Mouse (Mus musculus) lung, embryonic 15.5 days (tissue): ENCODE measurements around the gene Tenm4. TPM values are rescaled to one million over a fixed set of nuclear protein-coding genes. Genes with fewer than 3 reads are reported as not detected.

Experiments used
- ATAC-seq: fragments of 200-750 bp; cut with Nextera tagmentation; 2 replicates; pipeline ENCODE4 v1.8.0; 2017; ENCODE audit warnings: moderate number of reproducible peaks, borderline replicate concordance; ENCODE audit not compliant: low FRiP score, low TSS enrichment; ENCODE audit errors: extremely low read depth
- H3K27ac ChIP-seq: fragments of 300-500 bp; sonication (generic); 2 replicates; pipeline ENCODE4 v1.5.1; 2015; ENCODE audit warnings: moderate library complexity, mild to moderate bottlenecking, inconsistent platforms
- H3K27me3 ChIP-seq: fragments of 300-500 bp; sonication (generic); 2 replicates; pipeline ENCODE4 v1.6.1; 2015; ENCODE audit warnings: inconsistent platforms
- H3K36me3 ChIP-seq: fragments of 300-500 bp; sonication (generic); 2 replicates; pipeline ENCODE4 v1.6.1; 2015; ENCODE audit warnings: inconsistent platforms
- H3K4me1 ChIP-seq: fragments of 300-500 bp; sonication (generic); 2 replicates; pipeline ENCODE4 v1.6.1; 2015; ENCODE audit warnings: inconsistent platforms
- H3K4me2 ChIP-seq: fragments of 300-500 bp; sonication (generic); 2 replicates; pipeline ENCODE4 v1.6.1; 2015; ENCODE audit warnings: inconsistent platforms, mild to moderate bottlenecking, moderate library complexity
- H3K4me3 ChIP-seq: fragments of 300-500 bp; sonication (generic); 2 replicates; pipeline ENCODE4 v1.5.1; 2015; ENCODE audit warnings: mild to moderate bottlenecking, inconsistent platforms
- H3K9ac ChIP-seq: fragments of 300-500 bp; sonication (generic); 2 replicates; pipeline ENCODE4 v1.6.1; 2015; ENCODE audit warnings: inconsistent platforms
- H3K9me3 ChIP-seq: fragments of 300-500 bp; sonication (generic); 2 replicates; pipeline ENCODE4 v1.6.1; 2016; ENCODE audit warnings: inconsistent platforms
- WGBS: fragments of 180-500 bp; shearing (Covaris S2); methylation state at CpG from one replicate; pipeline ENCODE4 v1.1.7; 2015; 5-methylcytosine and 5-hydroxymethylcytosine counted together
- polyA plus RNA-seq: library from polyadenylated mRNA; unstranded; fragments of >200 nt; fragmentation: Nextera tagmentation; extraction: Ambion mirVana; gene quantifications from 2 replicates; pipeline ENCODE4 v1.2.1, GENCODE M21; 2015

The Tenm4 gene
- polyA plus RNA-seq, 1 experiment from 2014 or later = 22.1 TPM

GRCm38 (mm10) chr7:96708071-96708470, 537.0 kb downstream of the Tenm4 start:
- H3K4me1 ChIP-seq = no peaks in the 10 kb centered on the region
- no peak overlapping the region for H3K4me3 ChIP-seq
- H3K9me3 ChIP-seq = no peaks in the 10 kb centered on the region
- no peak overlapping the region for H3K4me2 ChIP-seq
- no peak overlapping the region for H3K9ac ChIP-seq
- H3K36me3 ChIP-seq = no peaks in the 10 kb centered on the region
- H3K27ac ChIP-seq = no peak overlapping the region
- no peaks in the 10 kb centered on the region for H3K27me3 ChIP-seq
- ATAC-seq = no peak
- WGBS = 72% methylated on average over 5 of the region's 5 CpGs

- Histone ChIP-seq H3K4me3 (no peak overlapping the region), H3K4me2 (no peak overlapping the region), H3K36me3 (no peaks in the 10 kb centered on the region), H3K9ac (no peak overlapping the region), H3K4me1 (no peaks in the 10 kb centered on the region), H3K27me3 (no peaks in the 10 kb centered on the region), H3K9me3 (no peaks in the 10 kb centered on the region), H3K27ac (no peak overlapping the region)
- no peak for ATAC-seq
- WGBS = 78% methylated on average over 5 of the region's 5 CpGs
Measured at GRCm38 (mm10) chr7:96708561-96708960, 537.5 kb downstream of the Tenm4 start.

DNA sequence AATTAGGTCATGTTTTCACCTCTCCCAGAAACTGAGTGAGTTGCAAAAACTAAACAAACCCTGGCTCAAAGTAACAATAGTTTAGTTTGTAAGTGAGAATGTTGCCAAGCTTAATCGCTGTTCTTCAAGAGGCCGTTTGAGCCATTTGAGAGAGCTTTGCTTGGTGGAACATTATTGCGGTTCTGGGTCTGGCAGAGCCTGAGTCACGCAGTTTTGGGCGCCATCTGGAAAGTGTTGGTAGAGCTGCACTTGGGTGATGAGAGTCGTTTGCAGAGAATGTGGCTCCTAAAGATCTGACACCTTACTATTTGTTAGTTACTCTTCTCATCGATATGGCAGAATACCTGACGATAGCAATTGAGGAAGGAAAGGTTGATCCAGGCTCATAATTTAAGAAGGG, 537.9 kb downstream of the Tenm4 start:
- no peaks in the 10 kb centered on the region for H3K4me1 ChIP-seq
- no peak for ATAC-seq
- no peaks in the 10 kb centered on the region for H3K36me3 ChIP-seq
- H3K9me3 ChIP-seq = no peaks in the 10 kb centered on the region
- H3K27me3 ChIP-seq = no peaks in the 10 kb centered on the region
- H3K9ac ChIP-seq = no peak overlapping the region
- H3K4me2 ChIP-seq = no peak overlapping the region
- H3K4me3 ChIP-seq = no peak overlapping the region
- no peak overlapping the region for H3K27ac ChIP-seq
- WGBS = 90% methylated on average over 8 of the region's 8 CpGs

DNA sequence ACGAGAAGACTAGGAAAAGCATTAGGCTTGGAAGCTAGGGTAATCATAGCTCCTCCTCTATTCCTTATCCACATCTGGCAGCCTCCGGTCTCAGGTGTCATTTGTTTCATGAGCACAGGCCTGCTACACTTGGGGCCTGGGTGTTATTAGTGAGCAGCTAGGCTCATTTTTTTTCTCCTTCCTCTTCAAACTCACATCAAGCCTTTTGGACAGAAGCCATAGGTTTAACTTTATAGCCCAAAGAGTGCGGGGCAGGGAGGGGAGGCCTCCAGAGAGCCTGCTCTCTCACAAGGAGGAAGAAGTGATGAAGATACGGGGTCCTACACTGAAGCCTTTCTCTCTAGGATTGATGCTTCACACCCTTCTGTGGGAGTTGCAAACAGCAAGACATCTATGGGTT, 538.8 kb downstream of the Tenm4 start:
- H3K9me3 ChIP-seq = no peaks in the 10 kb centered on the region
- 77% methylated on average over 4 of the region's 4 CpGs for WGBS
- H3K36me3 ChIP-seq = no peaks in the 10 kb centered on the region
- ATAC-seq = no peak
- no peak overlapping the region for H3K27ac ChIP-seq
- H3K9ac ChIP-seq = no peak overlapping the region
- H3K4me2 ChIP-seq = no peak overlapping the region
- no peaks in the 10 kb centered on the region for H3K4me1 ChIP-seq
- no peaks in the 10 kb centered on the region for H3K27me3 ChIP-seq
- no peak overlapping the region for H3K4me3 ChIP-seq

GRCm38 (mm10) chr7:96710658-96711071, 539.6 kb downstream of the Tenm4 start:
- no peaks in the 10 kb centered on the region for H3K4me1 ChIP-seq
- no peak overlapping the region for H3K4me3 ChIP-seq
- ATAC-seq = no peak
- H3K36me3 ChIP-seq = no peaks in the 10 kb centered on the region
- 64% methylated on average over 1 of the region's 1 CpGs for WGBS
- no peak overlapping the region for H3K4me2 ChIP-seq
- H3K27me3 ChIP-seq = no peaks in the 10 kb centered on the region
- no peaks in the 10 kb centered on the region for H3K9me3 ChIP-seq
- H3K9ac ChIP-seq = no peak overlapping the region
- no peak overlapping the region for H3K27ac ChIP-seq

DNA sequence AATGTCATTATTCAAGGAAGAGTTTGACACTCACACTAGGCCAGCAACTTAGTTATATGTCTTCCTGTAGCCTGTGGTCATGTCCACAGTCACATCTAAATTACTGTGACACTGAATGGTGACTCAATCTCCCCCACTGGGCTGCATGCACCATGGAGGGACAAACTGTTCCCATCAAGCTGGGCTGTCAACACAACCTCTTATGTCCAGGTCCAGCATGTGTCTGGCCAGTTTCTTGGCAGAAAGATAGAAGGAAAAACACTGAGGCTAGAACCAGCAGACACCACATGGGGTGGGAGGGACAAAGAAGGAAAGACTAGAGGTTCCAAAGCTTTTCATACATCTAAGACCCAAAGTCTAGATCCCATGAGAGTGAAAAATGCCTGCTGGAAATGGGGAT, 541.8 kb downstream of the Tenm4 start:
- H3K9me3 ChIP-seq = no peaks in the 10 kb centered on the region
- H3K4me1 ChIP-seq = no peaks in the 10 kb centered on the region
- H3K4me3 ChIP-seq = no peak overlapping the region
- H3K4me2 ChIP-seq = no peak overlapping the region
- no peaks in the 10 kb centered on the region for H3K36me3 ChIP-seq
- ATAC-seq = no peak
- no peak overlapping the region for H3K27ac ChIP-seq
- H3K9ac ChIP-seq = no peak overlapping the region
- H3K27me3 ChIP-seq = no peaks in the 10 kb centered on the region

GRCm38 (mm10) chr7:96716911-96717310, 545.9 kb downstream of the Tenm4 start:
- H3K9ac ChIP-seq = no peak overlapping the region
- H3K36me3 ChIP-seq = no peaks in the 10 kb centered on the region
- H3K4me2 ChIP-seq = no peak overlapping the region
- no peak for ATAC-seq
- WGBS = 81% methylated on average over 4 of the region's 4 CpGs
- no peak overlapping the region for H3K4me3 ChIP-seq
- no peaks in the 10 kb centered on the region for H3K4me1 ChIP-seq
- H3K27me3 ChIP-seq = no peaks in the 10 kb centered on the region
- no peak overlapping the region for H3K27ac ChIP-seq
- H3K9me3 ChIP-seq = no peaks in the 10 kb centered on the region

GRCm38 (mm10) chr7:96718201-96719155, 547.4 kb downstream of the Tenm4 start:
- Histone ChIP-seq H3K4me3 (no peak overlapping the region), H3K27ac (no peak overlapping the region), H3K4me1 (no peaks in the 10 kb centered on the region), H3K36me3 (no peaks in the 10 kb centered on the region), H3K9me3 (no peaks in the 10 kb centered on the region), H3K9ac (no peak overlapping the region), H3K27me3 (no peaks in the 10 kb centered on the region), H3K4me2 (no peak overlapping the region)
- ATAC-seq = no peak
- 55% methylated on average over 14 of the region's 14 CpGs for WGBS

DNA sequence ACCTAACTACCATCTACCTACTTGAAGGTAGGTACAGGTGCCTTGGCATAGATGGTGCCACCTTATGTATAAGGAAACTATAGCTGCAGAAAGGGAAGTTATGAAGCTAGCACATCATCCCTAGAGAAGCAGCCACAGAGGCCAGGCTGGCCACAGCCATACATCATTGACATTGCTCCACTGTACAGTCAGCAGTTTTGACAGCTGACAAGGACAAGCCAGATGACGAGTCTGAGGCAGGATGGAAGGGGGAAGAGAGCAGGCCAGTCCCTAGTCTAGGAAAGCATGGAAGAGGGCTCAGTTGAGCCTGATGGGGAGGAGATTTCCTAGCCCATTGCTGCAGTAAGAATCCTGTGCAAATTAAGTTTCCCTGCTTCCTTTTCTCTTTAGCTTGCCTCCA, 548.9 kb downstream of the Tenm4 start:
- no peak overlapping the region for H3K4me2 ChIP-seq
- H3K9ac ChIP-seq = no peak overlapping the region
- H3K9me3 ChIP-seq = no peaks in the 10 kb centered on the region
- H3K27ac ChIP-seq = no peak overlapping the region
- H3K4me1 ChIP-seq = no peaks in the 10 kb centered on the region
- ATAC-seq = no peak
- 43% methylated on average over 1 of the region's 1 CpGs for WGBS
- no peaks in the 10 kb centered on the region for H3K36me3 ChIP-seq
- no peak overlapping the region for H3K4me3 ChIP-seq
- H3K27me3 ChIP-seq = no peaks in the 10 kb centered on the region

DNA sequence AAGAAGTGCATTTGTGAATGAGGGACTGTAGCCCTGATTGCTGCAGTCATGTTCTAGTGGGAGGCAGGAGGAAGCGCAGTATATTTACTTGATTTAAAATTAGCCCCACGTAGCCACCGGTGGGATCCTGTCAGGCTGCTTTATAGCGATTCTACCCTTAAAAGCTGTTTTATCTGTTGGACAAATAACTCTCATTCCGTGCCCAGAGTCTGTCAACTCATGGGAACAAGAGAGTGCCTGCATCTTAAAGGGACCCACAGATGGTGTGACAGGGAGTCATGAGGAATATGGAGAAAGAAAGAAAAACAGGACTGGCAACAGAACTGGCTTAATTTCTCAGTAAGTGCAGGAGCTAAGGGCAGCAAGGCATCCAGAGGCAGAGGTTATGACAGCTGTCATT, 549.4 kb downstream of the Tenm4 start:
- no peaks in the 10 kb centered on the region for H3K9me3 ChIP-seq
- H3K27me3 ChIP-seq = no peaks in the 10 kb centered on the region
- no peak overlapping the region for H3K4me3 ChIP-seq
- H3K27ac ChIP-seq = no peak overlapping the region
- no peaks in the 10 kb centered on the region for H3K36me3 ChIP-seq
- no peak overlapping the region for H3K4me2 ChIP-seq
- H3K9ac ChIP-seq = no peak overlapping the region
- no peaks in the 10 kb centered on the region for H3K4me1 ChIP-seq
- WGBS = 44% methylated on average over 5 of the region's 5 CpGs
- no peak for ATAC-seq

DNA sequence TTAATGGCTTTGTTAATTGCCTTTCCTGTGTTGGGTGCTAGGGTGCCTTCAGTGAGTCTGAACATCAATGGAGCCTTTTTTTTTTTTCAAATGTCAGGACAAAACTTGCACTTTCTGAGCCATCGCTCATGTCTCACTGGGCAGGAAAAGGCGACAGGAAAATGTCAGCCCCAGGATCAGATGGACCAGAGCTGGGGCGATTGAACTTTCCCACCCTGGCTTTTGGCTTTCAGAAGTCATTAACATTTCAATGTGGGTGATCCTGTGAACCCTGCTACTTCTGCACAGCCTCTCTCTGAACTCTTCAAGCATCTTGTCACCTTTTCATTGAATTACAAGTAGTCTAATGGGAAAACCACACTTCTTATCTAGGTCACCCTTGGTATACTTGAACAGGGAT, 551.8 kb downstream of the Tenm4 start:
- ATAC-seq = no peak
- no peak overlapping the region for H3K27ac ChIP-seq
- H3K4me2 ChIP-seq = no peak overlapping the region
- no peaks in the 10 kb centered on the region for H3K27me3 ChIP-seq
- no peaks in the 10 kb centered on the region for H3K36me3 ChIP-seq
- 65% methylated on average over 3 of the region's 3 CpGs for WGBS
- no peak overlapping the region for H3K9ac ChIP-seq
- H3K4me3 ChIP-seq = no peak overlapping the region
- H3K9me3 ChIP-seq = no peaks in the 10 kb centered on the region
- H3K4me1 ChIP-seq = no peaks in the 10 kb centered on the region

- Histone ChIP-seq H3K27ac (no peak overlapping the region), H3K27me3 (no peaks in the 10 kb centered on the region), H3K4me1 (no peaks in the 10 kb centered on the region), H3K4me3 (no peak overlapping the region), H3K36me3 (no peaks in the 10 kb centered on the region), H3K4me2 (no peak overlapping the region), H3K9ac (no peak overlapping the region), H3K9me3 (no peaks in the 10 kb centered on the region)
- no peak for ATAC-seq
- 89% methylated on average over 5 of the region's 5 CpGs for WGBS
Measured at GRCm38 (mm10) chr7:96725603-96726002, 554.6 kb downstream of the Tenm4 start.
